In the genomic region with DNA sequence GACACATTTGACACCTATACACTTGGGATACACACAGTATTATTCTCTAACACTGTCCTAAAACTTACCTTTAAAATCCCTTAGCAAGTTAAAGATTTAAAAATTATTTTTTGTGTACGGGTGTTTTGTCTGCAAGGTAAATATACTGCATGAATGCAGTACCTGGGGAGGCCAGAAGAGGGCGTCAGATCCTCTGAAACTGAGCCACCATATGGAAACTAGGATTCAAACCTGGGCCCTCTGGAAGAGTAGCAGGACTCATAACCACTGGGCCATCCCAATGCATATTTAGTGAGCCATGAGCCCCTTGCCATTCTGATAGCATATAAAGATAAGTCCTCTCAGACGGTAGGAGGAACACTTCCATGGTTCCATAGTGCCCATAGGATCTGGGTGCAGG, we compare ENCODE assay signal across 8 mouse cellular contexts. TPM values are rescaled to one million over a fixed set of nuclear protein-coding genes. Genes with fewer than 3 reads are reported as not detected.
A peak's percentile ranks its signal among the peaks of the same experiment; 100 is the strongest.
DNase-seq lines count a peak whose midpoint lies in the region; ATAC-seq and TF ChIP-seq lines count a peak whose summit lies in the region.

No protein-coding gene starts in this region.

- no peaks in the 10 kb centered on the region for H3K27me3 ChIP-seq in limb, embryonic 13.5 days
- H3K27me3 ChIP-seq in stomach, postnatal 0 days (ENCODE audit: control insufficient read depth, insufficient read depth, low read length), result no peaks in the 10 kb centered on the region

- no peaks in the 10 kb centered on the region for H3K9me3 ChIP-seq in limb, embryonic 13.5 days
- H3K9me3 ChIP-seq in stomach, postnatal 0 days (ENCODE audit: control insufficient read depth, low read length), result no peaks in the 10 kb centered on the region

- 45% methylated on average over 3 of the region's 3 CpGs for WGBS in limb, embryonic 13.5 days
- WGBS in stomach, postnatal 0 days, result 46% methylated on average over 3 of the region's 3 CpGs

- H3K4me3 ChIP-seq in limb, embryonic 13.5 days, result no peak overlapping the region
- no peak overlapping the region for H3K4me3 ChIP-seq in stomach, postnatal 0 days (ENCODE audit: low read depth, low read length)

- TF ChIP-seq EP300 in stomach, postnatal 0 days (optimal IDR thresholded peaks at IDR 0.05), result no peak

- DNase-seq in cerebellum, postnatal 10 days, result peak; percentile 43 to 51
- no peak for DNase-seq in cerebellum, adult 8-10 months
- DNase-seq in right cerebral cortex, postnatal 4 days, result peak; percentile 28
- DNase-seq in right cerebral cortex, postnatal 14 days, result no peak
- peak; percentile 39 for DNase-seq in stomach, postnatal 0 days (ENCODE audit: low spot score)
- no peak for DNase-seq in right cerebral cortex, adult 18-20 months

- H3K4me2 ChIP-seq in limb, embryonic 13.5 days (replicated peaks), result no peak overlapping the region
- no peak overlapping the region for H3K4me2 ChIP-seq in stomach, postnatal 0 days (replicated peaks; ENCODE audit: low read depth)

- TF ChIP-seq CTCF in stomach, postnatal 0 days (IDR thresholded peaks at IDR 0.05; ENCODE audit: low read depth), result peak; percentile 71

- peak; percentile 30; the same call in 1 of the 2 replicates for ATAC-seq in erythroid progenitor cell, adult 5-6 weeks (replicated peaks; ENCODE audit: low FRiP score, poor library complexity, severe bottlenecking)
- ATAC-seq in limb, embryonic 13.5 days (ENCODE audit: low FRiP score, low read depth), result no peak
- ATAC-seq in stomach, postnatal 0 days (ENCODE audit: low FRiP score, low TSS enrichment), result peak; percentile 2; the same call in 1 of the 2 replicates

- peaks cover 53% of the 10 kb centered on the region for H3K36me3 ChIP-seq in limb, embryonic 13.5 days
- no peaks in the 10 kb centered on the region for H3K36me3 ChIP-seq in stomach, postnatal 0 days (ENCODE audit: control insufficient read depth, insufficient read depth, low read length)

- peak overlapping the region; percentile 58; the same call in 1 of the 2 replicates for H3K27ac ChIP-seq in limb, embryonic 13.5 days
- H3K27ac ChIP-seq in stomach, postnatal 0 days (replicated peaks), result no peak overlapping the region

- no peak overlapping the region for H3K9ac ChIP-seq in limb, embryonic 13.5 days
- no peak overlapping the region for H3K9ac ChIP-seq in stomach, postnatal 0 days (ENCODE audit: low read length)

- peaks cover 45% of the 10 kb centered on the region for H3K4me1 ChIP-seq in limb, embryonic 13.5 days
- no peaks in the 10 kb centered on the region; the same call in 1 of the 2 replicates for H3K4me1 ChIP-seq in stomach, postnatal 0 days (replicated peaks; ENCODE audit: control insufficient read depth, insufficient read depth)

RNA-seq across cellular contexts. Expression of a gene that starts 33.8 kb away (rescaled TPM):
- total RNA-seq in erythroid progenitor cell, adult 5-6 weeks (2015; ENCODE audit: low replicate concordance), result not detected in 2 replicates
- total RNA-seq in erythroid progenitor cell, adult 5-6 weeks (2017; ENCODE audit: low replicate concordance), result not detected in 2 replicates
- 34.5 and 37.0 TPM in 2 replicates for polyA plus RNA-seq in limb, embryonic 13.5 days (2015; fragmentation: Nextera tagmentation; extraction: Ambion mirVana)
- 3.0 TPM in 2 replicates for polyA plus RNA-seq in stomach, postnatal 0 days (2015; fragmentation: Nextera tagmentation; extraction: Ambion mirVana)

RNA-seq across cellular contexts. Expression of a gene that starts 44.2 kb away (rescaled TPM):
- 0.84 and 1.4 TPM in 2 replicates for total RNA-seq in erythroid progenitor cell, adult 5-6 weeks (2015; ENCODE audit: low replicate concordance)
- total RNA-seq in erythroid progenitor cell, adult 5-6 weeks (2017; ENCODE audit: low replicate concordance), result 2.7 and 3.7 TPM in 2 replicates
- 2.5 and 2.7 TPM in 2 replicates for polyA plus RNA-seq in limb, embryonic 13.5 days (2015; fragmentation: Nextera tagmentation; extraction: Ambion mirVana)
- polyA plus RNA-seq in stomach, postnatal 0 days (2015; fragmentation: Nextera tagmentation; extraction: Ambion mirVana), result 1.7 and 2.0 TPM in 2 replicates

Comparison
In these comparisons a context has a peak if more than half of its experiments do, and no peak if none do; other contexts are left out.
1. DNase-seq: peak in cerebellum, postnatal 10 days (2 of 2), right cerebral cortex, postnatal 4 days (single experiment) and stomach, postnatal 0 days (single experiment); none in cerebellum, adult 8-10 months (single experiment), right cerebral cortex, postnatal 14 days (single experiment) and right cerebral cortex, adult 18-20 months (single experiment).